Mouse (Mus musculus): ENCODE results near the gene Lcp2. TPM values are rescaled to one million over a fixed set of nuclear protein-coding genes. Genes with fewer than 3 reads are reported as not detected.

The Lcp2 gene
- total RNA-seq, 2 experiments from 2014 or later: 1.3 TPM

DNA sequence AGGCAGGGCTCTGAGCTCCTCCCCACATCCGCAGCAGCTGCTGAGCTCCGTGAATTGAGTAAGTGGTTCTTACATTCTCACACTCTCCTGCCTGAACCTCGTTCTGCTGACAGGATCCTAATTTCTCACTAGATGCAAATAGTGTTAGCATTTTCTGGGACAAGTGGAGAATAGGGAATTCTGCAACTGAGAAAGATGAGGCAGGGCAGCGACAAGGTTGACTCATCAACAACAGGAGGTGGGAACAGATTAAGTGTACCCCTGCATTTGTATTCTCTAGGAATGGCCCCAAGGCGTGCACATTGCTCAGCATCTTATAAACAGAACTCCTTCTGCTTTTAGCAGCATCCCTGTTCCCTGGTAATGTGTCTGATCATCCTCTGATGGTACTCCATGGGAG, 6.7 kb upstream of the Lcp2 start:
- intact Hi-C loops (cut with DNase I): no loop called here
- DNase-seq: no peak

DNA sequence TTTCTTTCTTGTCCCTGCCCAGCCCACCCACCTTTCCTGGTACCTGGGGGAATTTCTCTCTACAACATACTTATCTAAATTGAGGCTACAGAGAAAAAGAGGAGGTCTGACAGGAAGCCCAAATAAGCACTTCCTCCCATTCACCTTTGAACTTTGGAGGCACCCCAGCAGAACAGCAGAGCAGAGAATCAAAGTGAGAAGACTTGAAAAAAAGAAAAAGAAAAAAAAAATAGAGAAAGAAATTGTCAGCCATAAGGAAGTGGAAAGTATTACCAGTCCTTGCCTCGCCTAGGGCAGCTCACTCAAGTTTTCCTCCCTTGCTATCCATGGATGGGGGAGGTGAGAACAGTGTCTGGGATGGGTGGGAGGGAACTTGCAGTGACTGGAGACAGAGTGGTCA, 3.9 kb upstream of the Lcp2 start:
- intact Hi-C loops (cut with DNase I): no loop called here
- no peak for DNase-seq

DNA sequence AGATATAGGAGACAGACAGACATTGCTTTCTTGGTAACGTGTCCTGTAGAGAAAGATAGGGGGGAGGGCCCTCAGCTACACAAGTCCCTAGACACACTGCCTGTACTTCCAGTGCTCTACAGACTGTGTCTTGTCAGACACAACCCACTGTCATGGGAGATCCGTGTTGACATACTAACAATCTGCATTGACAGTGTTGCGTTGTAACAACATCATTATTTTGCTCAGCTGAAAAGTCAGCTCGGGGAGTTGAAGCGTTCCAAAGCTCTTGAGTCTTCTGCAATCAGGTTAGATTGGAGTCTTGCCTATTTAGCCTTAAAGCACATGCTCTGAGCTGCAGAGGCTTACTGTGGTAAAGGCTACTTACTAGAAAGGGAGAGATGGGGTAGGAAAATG, 820 bp downstream of the Lcp2 start:
- no peak for DNase-seq
- intact Hi-C loops (cut with DNase I): no loop called here

DNA sequence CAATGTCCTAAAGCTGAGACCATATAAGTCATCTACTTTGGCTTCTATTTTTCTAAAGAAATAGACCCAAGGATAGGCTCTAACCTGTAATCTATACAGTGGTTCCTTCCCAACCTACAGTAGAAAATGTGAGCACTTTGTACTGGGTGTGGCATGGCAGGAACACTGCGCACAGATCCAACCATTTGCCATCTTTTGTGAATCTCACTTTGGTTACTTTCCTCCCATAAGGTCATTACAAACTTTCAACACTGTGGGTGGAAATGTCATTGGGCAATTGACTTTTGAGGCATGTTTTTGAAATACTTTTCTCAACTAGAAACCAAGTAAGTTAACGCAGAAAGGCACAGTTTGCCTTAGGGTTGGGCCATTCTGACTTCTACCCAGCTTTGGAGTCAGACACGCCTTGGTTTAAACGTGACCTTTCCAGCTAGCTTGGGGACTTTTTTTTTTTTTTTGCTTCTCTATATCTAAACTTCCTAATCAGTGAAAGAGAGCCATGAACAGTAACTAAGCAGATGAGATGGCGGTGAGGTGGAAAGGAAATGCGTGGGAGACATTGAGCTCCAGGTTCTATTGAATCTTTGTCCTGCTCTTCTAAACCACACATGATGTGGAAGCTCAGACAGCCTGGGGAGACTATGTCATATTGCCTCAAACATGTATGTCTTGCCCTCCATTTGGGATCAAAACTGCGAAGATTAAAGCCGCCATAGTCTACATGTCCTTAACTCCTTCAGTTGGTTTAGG, 1.8 kb downstream of the Lcp2 start:
- intact Hi-C loops (cut with DNase I): no loop called here
- no peak for DNase-seq

DNA sequence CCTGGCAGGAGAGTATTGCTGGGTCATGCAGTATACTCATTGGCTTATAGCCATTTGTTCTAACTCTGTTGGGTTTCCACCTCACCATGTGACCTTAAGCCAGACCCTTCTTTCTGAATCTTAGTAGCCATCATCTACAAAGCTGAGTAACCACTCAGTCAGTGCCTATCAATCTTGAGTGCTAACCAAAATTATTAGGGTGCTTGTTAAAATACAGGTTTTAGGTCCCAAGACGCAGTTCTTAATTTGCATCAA, 2.3 kb downstream of the Lcp2 start:
- intact Hi-C loops (cut with DNase I): no loop called here

DNA sequence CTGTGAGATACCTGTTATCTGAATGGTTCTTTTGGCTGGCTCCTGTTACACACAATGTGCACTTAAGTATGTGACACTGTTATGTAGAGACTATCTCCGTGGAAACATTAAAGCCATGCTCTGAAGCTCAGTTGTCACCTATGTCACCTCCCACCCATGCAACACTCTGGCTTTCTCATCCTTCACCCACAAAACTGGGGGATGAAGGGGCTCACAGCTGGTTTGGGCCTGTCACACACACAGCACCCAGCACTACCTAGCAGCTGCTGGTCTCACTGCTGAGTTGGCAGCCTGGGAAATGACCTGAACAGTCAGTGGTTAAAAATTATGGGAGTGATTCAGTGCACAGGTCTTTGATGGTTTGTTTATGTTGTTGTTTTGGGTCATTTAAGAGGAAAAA, 3.3 kb downstream of the Lcp2 start:
- intact Hi-C loops (cut with DNase I): no loop called here
- DNase-seq: no peak

More for the DNA sequence above, 2.3 kb downstream of the Lcp2 start:
- no peak for DNase-seq

DNA sequence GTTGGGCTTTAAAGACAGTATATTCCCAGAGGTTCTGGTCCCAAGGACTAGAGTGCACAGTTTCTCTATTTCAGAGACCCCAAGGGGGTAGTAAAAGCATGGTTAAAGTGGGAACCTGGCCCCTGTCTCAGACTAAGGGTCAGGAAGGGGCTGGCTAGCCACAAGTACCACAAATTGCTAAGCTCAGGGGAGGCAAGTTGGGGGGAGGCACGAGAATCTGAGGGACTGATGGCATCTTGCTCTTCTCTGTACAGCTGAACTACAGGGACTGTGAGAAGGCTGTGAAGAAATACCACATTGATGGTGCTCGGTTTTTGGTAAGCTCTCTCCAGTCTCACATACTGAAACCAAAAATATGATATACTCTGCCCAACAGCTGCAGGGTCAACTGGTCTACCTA, 3.9 kb downstream of the Lcp2 start:
- intact Hi-C loops (cut with DNase I): no loop called here
- no peak for DNase-seq

DNA sequence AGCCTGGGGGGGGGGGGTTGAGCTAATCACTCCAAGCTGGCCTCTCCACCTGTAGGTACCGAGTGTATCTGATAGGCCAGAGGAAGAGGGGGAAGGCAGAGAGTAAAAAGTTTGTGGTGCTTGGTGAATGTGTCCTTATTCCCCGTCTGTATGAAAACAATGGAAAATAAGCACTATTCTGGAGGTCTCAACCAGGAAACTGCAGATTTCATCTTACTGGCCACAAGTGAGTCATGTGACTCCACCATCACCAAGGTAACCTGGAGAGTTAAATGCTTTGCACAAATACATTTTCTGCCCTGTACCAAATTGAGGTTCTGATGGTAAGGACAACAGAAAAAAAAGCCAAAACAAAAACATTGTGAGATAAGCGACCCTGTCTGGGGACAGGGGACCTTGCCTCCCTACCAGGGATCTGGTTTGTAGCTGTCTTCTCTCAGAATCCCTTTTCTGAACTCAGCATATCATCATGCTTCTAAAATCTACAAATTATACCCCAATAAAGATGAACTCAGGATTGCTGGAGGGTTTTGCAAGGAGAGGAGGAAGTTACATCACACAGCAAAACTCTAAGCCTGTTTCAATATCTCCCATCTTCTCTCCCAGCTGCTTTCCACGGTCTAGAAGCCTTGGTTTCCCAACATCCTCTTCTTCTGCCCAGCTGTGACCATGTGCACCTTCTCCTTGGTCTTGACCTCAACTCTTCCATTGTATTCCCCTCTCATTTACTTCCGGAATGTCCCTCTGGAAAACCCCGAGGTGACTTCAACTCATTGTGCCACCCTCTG, 6.5 kb downstream of the Lcp2 start:
- no peak for DNase-seq
- intact Hi-C loops (cut with DNase I): no loop called here

DNA sequence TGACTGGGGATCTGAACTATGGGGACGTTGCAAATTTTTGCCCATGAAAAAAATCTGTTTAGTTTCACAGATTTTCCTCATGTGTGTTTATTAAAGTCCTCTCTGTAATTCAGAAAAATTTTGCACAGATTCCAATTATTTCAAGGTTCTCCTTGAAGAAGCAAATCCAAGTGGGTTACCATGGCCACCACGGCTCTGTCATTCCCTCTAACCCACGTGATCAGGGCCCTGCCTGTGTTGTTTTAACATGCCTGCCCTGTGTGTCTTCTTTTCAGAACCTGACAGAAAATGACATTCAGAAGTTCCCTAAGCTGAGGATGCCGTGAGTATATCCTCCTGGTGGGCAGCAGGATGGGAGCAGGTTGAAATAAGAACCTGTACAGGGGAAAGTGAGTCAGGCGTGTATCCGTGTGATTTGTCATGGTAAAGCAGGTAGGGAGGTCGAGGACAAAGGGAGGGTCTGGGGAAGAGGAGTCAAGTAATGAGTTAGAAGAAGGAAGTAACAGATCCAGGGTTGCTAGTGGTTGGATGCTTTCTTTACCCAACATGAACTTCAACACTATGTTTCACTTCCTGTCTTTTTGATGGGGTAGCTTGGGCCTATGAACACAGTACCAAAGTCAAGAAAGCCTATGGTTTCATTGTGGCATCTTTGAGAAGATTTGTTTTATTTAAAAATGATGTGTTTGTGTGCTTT, 7.5 kb downstream of the Lcp2 start:
- DNase-seq: no peak
- intact Hi-C loops (cut with DNase I): no loop called here

DNA sequence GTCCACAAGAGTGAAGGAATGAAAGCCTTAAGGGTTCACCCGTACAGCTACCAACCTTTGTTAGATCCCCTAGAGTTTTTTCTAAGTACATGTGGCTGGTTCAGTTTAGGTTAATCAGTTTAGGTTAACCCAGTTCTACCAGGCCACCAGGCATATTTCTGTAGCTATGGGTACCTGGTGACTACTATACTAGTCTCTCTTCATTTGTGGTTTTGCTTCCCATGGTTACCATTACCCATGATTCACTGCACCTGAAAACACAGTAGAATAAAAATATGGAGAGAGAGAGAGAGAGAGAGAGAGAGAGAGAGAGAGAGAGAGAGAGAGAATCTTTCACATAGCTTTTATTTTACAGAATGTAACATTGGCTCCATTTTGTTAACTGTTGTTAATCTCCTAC, 10.0 kb downstream of the Lcp2 start:
- DNase-seq: no peak
- intact Hi-C loops (cut with DNase I): no loop called here

DNA sequence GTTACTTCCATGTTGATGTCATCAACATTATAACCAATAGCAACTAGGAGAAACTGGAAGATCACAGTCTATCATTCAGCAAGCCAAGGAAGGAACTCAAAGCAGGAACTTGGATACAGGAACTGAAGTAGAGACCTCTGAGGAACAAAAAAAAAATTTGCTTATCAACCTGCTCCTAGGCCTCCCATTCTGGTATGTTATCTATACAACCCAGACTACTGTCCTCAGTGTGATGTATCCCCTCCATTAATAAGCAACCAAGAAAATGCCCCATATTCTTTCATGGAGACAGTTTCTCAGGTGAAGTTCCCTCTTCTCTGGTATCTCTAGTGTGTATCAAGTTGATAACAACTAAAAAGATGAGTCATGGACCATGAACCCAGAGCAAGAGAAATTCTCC, 11.6 kb downstream of the Lcp2 start:
- no peak for DNase-seq
- intact Hi-C loops (cut with DNase I): no loop called here

DNA sequence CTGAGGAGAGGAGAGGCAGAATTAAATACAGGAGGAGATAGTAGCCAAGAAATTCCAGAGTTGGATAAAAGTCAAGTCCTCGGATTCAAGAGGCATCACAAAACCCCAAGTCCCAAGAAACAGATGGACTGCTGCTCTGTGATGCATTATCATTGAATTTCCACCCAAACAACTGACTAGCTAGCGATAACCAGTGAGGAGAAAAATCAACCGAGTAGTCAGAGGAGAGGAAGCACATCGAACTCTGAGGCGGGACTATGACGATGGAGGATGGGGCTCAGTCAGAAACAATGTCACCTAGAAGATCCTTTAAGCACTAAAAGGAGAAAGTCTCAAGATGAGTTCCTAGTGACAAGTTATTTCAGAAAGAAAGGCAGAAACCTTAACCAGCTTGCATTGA, 12.2 kb downstream of the Lcp2 start:
- intact Hi-C loops (cut with DNase I): no loop called here
- DNase-seq: no peak

DNA sequence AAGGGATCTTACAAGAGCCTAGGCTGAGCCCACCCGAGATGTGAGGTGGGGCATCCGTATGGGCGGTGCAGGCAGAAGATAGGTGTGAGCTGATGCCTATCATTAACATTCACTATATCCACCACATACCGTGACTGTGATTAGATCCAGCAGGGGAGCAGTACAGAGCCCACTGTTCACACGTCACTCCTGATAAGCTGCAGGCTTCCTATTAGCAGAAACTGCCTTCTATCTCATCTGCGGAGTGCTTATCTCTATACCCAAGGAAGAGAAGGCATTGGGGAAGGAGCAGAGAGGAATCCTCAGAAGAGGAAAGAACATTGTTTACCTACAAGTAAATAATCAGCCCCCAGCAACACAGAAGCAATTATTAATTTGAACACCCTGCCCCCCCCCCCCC, 15.0 kb downstream of the Lcp2 start:
- intact Hi-C loops (cut with DNase I): no loop called here
- DNase-seq: no peak

DNA sequence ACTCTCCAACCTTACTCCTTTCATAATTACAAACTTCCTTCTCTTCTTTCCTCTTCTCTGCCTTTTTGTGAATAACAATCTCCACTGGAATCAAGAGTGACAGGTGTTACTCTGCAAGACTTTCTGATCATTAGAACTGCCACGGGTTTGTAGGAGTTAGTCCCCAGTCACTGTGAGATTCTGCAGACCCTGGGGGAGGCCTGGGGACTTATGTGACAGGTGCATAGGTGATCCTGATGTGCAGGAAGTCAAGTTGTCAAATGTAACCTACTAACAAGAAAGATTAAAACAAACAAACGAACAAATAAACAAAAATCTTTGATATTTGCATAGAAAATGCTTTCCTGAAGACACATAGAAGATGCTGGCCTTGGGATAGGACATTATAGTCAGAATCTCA, 16.5 kb downstream of the Lcp2 start:
- intact Hi-C loops (cut with DNase I): no loop called here
- DNase-seq: no peak

DNA sequence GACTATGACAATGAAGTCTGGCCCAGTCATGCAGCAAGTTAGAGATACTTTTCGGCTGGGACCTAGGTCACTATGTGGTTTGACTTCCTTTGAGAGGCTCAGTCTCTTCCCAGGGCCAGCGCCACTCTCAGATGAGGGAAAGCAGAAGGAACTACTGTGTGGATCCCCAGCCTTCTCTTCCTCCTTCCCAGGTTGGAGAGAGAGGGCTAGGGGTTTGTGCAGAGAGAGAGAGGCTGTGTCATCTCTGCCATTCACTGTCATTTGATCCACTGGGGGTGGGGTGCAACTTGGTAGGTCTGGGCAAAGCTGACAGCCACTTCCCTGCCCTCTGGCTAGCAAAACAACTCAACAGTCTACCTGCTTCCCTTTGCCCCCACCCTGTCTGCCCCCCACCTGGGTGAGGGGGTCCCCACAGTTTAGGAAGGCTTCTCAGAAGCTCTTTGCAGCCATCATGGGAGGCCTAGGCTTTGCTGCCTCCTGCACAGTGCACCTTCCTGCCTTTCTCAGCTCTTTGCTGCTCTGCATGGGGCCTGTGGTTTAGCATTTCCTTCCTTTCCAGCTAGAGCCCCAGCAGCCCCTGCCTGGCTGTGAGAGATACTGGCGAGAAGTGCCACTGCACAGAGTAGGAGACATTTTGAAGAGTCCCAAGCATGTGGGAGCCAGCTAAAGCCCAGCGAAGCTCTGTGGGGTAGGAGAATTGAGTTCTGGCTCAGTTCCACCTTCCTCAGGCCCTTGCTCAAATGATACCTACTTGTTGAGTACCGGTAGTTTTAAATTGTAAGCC, 17.2 kb downstream of the Lcp2 start:
- no peak for DNase-seq
- intact Hi-C loops (cut with DNase I): no loop called here

DNA sequence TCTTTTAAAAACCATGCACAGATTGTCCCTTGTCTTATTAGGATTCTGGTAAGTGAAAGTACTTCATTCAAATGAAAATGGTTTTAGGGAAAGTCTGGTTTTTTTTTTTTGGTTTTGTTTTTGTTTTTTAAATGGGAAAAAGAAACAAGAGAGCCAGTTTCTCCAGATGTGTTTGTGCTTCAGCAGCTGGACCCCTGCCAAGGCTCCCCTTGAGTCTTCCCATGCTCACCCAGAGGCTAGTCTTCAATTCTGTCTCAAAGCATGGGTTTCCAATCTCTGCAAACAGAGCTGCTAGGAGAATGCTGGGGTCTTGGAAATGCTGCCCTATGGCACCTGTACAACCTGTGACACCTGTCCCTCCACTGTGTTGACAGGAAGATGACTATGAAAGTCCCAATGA, 23.9 kb downstream of the Lcp2 start:
- DNase-seq: no peak
- intact Hi-C loops (cut with DNase I): no loop called here

DNA sequence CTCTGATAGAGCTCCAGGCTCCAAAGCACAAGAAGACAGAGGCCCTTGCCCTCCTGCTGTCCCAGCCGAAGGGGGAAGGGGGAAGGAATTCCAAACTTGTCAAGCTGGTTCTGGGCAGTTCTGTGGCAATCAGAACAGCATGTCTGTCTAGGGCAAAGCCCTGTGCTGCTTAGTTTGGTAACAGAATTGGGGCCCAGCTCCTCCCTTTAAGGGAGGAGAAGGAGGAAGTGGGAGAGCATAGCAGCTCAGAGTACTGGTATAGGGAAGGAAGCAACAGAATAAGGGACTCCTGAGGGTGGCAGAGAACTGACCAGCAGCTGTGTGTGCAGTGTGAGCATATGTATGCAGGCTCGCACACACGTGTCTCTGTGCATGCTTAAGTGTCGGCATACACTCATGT, 25.6 kb downstream of the Lcp2 start:
- intact Hi-C loops (cut with DNase I): loop anchor here (2.0 kb wide), 1 partner anchor 70 kb away; no protein-coding TSS in a partner anchor
- no peak for DNase-seq

DNA sequence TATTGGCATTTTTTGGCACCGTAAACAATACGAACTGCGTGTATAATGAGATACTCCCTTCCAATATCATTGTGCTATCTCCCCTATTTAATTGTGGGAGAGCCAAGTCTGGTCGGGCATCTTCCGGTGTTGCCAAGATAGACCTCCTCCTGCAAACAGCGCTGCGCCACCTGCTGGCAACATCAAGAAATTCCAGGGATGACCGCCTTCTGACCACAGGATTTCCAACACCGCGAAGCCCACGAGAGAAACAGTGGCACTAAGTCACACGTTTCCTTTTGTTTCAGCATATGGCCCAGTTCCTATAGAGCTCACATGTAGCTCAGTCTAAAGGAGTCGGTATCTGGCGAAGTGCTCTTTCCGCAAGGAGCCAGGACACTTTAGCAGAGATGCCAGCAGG, 27.1 kb downstream of the Lcp2 start:
- DNase-seq: peak in 1 of 2 experiments; percentile 31
- intact Hi-C loops (cut with DNase I): loop anchor here (2.0 kb wide), 1 partner anchor 71 kb away; no protein-coding TSS in a partner anchor

DNA sequence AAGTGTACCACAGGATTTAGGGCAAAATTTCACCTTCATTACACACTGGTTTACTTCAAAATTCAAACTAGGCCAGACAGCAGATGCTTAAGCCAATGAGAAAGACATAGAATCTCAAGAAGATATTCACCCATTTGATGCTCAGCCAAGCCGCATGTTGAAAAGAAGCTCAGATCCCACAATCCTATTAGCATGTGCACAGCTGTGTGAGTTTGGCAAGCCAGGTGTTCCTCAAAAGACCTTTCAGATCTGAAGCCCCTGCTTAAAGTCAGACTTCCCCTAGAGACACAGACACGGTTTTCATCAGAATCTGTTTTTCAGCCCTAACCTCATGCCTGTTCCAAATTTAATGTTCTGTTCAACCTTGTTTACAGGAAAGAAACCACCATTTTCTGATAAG, 31.1 kb downstream of the Lcp2 start:
- intact Hi-C loops (cut with DNase I): no loop called here
- DNase-seq: no peak

DNA sequence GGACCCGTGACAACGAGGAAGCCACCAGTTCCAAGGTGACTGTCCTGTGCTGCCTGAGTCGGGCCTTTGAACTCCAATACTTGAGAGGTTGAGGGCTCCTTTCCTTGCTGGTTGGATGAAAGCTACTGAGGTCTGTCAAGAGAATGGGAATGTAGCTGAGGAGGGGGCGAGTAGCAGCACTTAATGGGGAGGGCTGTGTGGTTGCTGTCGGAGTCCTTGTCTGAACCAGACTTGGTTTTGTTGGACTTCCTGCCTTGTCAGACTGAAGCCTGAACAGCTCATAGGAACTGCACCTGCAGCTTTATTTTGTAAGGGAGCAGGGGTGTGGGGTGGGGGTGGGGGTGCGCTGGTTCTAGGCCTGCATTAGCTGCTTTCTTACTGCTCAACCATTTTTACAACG, 31.9 kb downstream of the Lcp2 start:
- DNase-seq: no peak
- intact Hi-C loops (cut with DNase I): no loop called here

All from gastrocnemius, postnatal 36 days (tissue).